Mouse (Mus musculus) heart, postnatal 0 days (tissue): ENCODE measurements around the gene Senp7.

Source experiments
- CTCF ChIP-seq: IDR thresholded peaks from 2 replicates; pipeline ENCODE4 v1.5.1; 2016; ENCODE audit warnings: antibody characterized with exemption, control low read depth, low read depth
- EP300 ChIP-seq: IDR thresholded peaks from 2 replicates; pipeline ENCODE4 v1.6.1; 2016; ENCODE audit warnings: antibody characterized with exemption, low read depth

DNA sequence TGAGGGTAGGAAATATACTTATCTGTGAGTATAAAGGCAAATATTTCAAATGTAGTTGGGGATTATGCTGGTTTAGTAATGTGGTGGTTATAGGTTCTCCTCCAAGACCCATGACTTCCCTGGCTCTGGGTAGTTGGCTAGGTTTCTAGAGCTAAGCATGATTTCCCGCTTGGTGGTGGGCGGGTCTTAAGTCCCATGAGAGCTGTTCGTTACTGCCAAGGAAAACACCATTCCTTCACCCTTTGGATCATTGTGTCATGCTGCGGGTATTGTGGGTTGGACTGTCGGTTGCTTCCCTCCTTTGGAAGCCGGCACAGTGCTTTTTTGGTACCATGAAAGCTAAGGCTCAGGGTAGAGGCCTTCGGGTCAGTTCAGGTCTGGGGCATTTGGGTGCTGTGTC, 115.3 kb downstream of the Senp7 start:
- no peak for TF ChIP-seq CTCF
- TF ChIP-seq EP300: no peak
